Mouse (Mus musculus): ENCODE measurements around the gene Dpp6. TPM values are rescaled to one million over a fixed set of nuclear protein-coding genes. Genes with fewer than 3 reads are reported as not detected.
A peak's percentile ranks its signal among the peaks of the same experiment; 100 is the strongest.

The Dpp6 gene
- polyA plus RNA-seq, 1 experiment from 2014 or later = 5.5 TPM

DNA sequence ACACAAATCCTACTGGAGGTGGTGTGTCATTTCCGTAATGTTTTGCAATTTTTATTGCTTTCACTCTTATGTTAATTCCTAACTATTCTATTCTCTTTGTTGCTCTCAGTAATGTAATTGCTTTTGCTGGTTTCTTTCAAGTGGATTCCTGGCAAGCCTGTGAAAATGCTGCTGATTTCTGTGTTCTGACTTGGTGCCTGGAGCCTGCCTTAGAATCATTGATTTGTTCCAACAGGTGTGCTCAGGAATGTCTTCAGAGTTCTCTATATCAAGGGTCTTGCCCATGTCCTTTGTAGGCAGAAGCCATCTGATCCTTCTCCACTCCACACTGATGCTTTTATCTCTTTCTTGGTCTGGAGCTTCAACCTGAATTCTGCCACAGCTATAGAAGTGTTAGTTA is 526.6 kb downstream of the Dpp6 start:
- Histone ChIP-seq H3K9me3 (ENCODE audit: control insufficient read depth, low read length) (no peaks in the 10 kb centered on the region), H3K4me3 (ENCODE audit: low read depth, low read length) (no peak overlapping the region), H3K4me2 (ENCODE audit: low read depth, low read length) (no peak overlapping the region), H3K27me3 (replicated peaks; ENCODE audit: control insufficient read depth, insufficient read depth, low read length) (no peaks in the 10 kb centered on the region), H3K4me1 (ENCODE audit: control insufficient read depth, insufficient read depth, low read length) (no peaks in the 10 kb centered on the region), H3K27ac (replicated peaks; ENCODE audit: low read depth, low read length) (no peak overlapping the region), H3K9ac (ENCODE audit: low read depth, low read length) (no peak overlapping the region), H3K36me3 (ENCODE audit: control insufficient read depth, insufficient read depth, low read length) (no peaks in the 10 kb centered on the region)
- DNase-seq (ENCODE audit: low spot score) = no peak
- WGBS = 74% methylated on average over 1 of the region's 1 CpGs
- no peak for ATAC-seq (ENCODE audit: low read depth)

DNA sequence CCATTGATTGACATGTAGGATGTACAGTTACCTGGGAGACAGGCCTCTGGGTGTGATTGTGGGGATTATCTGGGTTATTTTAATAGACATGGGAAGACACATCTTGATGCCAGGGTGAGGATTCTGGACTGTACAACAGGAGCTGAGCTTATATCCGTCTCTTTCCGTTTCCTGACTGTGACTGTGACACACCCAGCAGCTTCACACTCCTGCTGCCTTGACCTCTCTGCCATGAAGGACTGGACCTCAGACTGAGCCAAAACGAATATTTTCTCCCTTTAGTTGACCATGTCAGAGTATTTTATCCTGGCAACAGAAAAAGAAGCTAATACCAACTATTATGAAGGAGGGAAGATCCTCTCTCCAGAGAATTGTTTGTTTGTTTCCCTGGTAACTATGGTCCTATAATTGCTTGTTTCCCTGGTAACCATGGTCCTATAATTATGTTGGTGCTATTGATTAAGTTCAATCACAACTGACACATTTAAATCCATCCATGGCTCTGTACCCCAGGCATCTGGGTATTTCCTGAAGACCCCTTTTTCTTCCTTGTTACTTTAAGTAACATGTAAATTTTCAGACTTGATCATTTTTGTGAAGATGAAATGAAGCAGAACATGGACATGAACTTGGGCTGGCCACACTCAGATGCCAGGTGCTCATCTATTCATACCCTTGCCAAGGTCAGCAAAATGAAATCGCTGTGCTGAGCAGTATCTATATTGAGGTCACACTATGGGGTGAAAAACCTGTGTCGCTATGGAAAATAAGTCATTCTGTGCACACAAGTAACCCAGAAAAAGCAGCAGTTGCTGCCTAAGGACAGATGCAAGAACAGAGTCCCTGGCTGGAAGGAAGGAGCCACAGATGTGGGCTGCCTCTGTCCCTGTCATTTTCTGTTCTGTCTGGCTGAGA is 531.4 kb downstream of the Dpp6 start:
- H3K9ac ChIP-seq (ENCODE audit: low read depth, low read length) = no peak overlapping the region
- no peaks in the 10 kb centered on the region for H3K9me3 ChIP-seq (ENCODE audit: control insufficient read depth, low read length)
- H3K27ac ChIP-seq (replicated peaks; ENCODE audit: low read depth, low read length) = no peak overlapping the region
- 70% methylated on average over 5 of the region's 5 CpGs for WGBS
- no peak for DNase-seq (ENCODE audit: low spot score)
- H3K4me2 ChIP-seq (ENCODE audit: low read depth, low read length) = no peak overlapping the region
- H3K4me1 ChIP-seq (ENCODE audit: control insufficient read depth, insufficient read depth, low read length) = no peaks in the 10 kb centered on the region
- no peak for ATAC-seq (ENCODE audit: low read depth)
- H3K27me3 ChIP-seq (replicated peaks; ENCODE audit: control insufficient read depth, insufficient read depth, low read length) = no peaks in the 10 kb centered on the region
- H3K36me3 ChIP-seq (ENCODE audit: control insufficient read depth, insufficient read depth, low read length) = no peaks in the 10 kb centered on the region
- H3K4me3 ChIP-seq (ENCODE audit: low read depth, low read length) = no peak overlapping the region

DNA sequence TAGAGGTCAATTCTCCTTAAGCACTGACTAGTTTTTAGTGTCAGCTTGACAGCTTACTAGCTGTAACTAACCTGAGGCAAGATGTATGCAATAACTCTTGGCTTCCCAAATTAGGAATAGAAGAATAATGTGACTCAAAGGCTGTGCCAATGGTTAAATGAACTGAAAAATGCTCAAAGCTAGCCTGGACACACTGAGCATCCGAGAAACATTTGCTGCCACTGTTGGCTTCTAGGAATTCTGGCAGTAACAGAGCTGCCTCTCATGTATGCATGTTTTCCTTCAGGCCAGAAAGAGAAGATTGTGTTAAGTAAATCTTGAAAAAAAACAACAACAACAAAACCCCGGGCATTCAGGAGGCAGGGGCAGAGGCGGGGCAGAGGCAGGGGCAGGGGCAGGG is 540.6 kb downstream of the Dpp6 start:
- H3K27ac ChIP-seq (replicated peaks; ENCODE audit: low read depth, low read length) = no peak overlapping the region
- ATAC-seq (ENCODE audit: low read depth) = no peak
- no peak for DNase-seq (ENCODE audit: low spot score)
- H3K9ac ChIP-seq (ENCODE audit: low read depth, low read length) = no peak overlapping the region
- no peaks in the 10 kb centered on the region for H3K4me1 ChIP-seq (ENCODE audit: control insufficient read depth, insufficient read depth, low read length)
- no peak overlapping the region for H3K4me3 ChIP-seq (ENCODE audit: low read depth, low read length)
- H3K36me3 ChIP-seq (ENCODE audit: control insufficient read depth, insufficient read depth, low read length) = no peaks in the 10 kb centered on the region
- WGBS = 62% methylated on average over 3 of the region's 3 CpGs
- H3K27me3 ChIP-seq (replicated peaks; ENCODE audit: control insufficient read depth, insufficient read depth, low read length) = no peaks in the 10 kb centered on the region; the same call in 1 of the 2 replicates
- H3K4me2 ChIP-seq (ENCODE audit: low read depth, low read length) = no peak overlapping the region
- H3K9me3 ChIP-seq (ENCODE audit: control insufficient read depth, low read length) = no peaks in the 10 kb centered on the region

DNA sequence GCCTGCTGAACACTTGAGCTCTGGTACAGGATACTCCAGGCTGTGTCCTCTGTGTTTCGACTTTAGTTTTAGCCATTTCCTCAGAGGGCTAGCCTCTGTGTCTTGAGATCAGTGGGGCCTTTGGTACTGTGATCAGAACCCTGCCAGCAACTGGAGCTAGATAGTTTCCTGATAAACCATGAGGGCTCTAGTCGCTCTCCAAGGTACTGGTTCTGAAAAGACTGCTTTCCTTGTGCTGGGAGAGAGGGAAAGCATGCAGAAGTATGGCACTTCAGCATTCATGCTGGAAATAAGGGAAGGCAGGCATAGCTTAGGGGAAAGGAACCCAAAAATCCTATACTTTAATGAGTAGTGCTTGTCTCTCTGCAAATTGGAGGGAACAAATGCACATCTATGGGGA is 548.9 kb downstream of the Dpp6 start:
- Histone ChIP-seq H3K27me3 (replicated peaks; ENCODE audit: control insufficient read depth, insufficient read depth, low read length) (no peaks in the 10 kb centered on the region), H3K9ac (ENCODE audit: low read depth, low read length) (no peak overlapping the region), H3K36me3 (ENCODE audit: control insufficient read depth, insufficient read depth, low read length) (no peaks in the 10 kb centered on the region), H3K4me3 (ENCODE audit: low read depth, low read length) (no peak overlapping the region), H3K4me1 (ENCODE audit: control insufficient read depth, insufficient read depth, low read length) (no peaks in the 10 kb centered on the region), H3K4me2 (ENCODE audit: low read depth, low read length) (no peak overlapping the region), H3K9me3 (ENCODE audit: control insufficient read depth, low read length) (no peaks in the 10 kb centered on the region), H3K27ac (replicated peaks; ENCODE audit: low read depth, low read length) (no peak overlapping the region)
- DNase-seq (ENCODE audit: low spot score) = peak; percentile 28
- WGBS = 64% methylated on average over 2 of the region's 2 CpGs
- no peak for ATAC-seq (ENCODE audit: low read depth)

DNA sequence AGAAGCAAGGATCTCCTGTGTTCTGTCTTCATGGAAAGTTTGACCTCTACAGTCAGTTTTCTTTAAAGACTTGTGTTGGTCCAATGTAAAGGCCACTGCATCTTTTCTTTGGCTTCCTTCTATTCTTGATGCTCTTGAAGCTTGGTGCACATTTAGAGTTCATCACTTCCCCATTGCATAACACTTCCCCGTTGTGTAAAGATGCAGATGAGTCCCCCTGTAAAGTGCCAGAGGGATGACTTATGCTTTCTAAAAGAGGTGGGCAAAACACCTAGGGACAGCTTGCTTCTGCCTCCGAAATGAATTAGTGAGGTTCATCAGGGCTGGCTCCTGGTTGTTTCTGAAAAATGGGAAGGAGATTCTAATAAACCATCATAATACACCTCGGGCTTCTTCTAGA is 553.8 kb downstream of the Dpp6 start:
- Histone ChIP-seq H3K4me2 (ENCODE audit: low read depth, low read length) (no peak overlapping the region), H3K27ac (replicated peaks; ENCODE audit: low read depth, low read length) (no peak overlapping the region), H3K9ac (ENCODE audit: low read depth, low read length) (no peak overlapping the region), H3K9me3 (ENCODE audit: control insufficient read depth, low read length) (no peaks in the 10 kb centered on the region), H3K36me3 (ENCODE audit: control insufficient read depth, insufficient read depth, low read length) (no peaks in the 10 kb centered on the region), H3K4me1 (ENCODE audit: control insufficient read depth, insufficient read depth, low read length) (no peaks in the 10 kb centered on the region), H3K4me3 (ENCODE audit: low read depth, low read length) (no peak overlapping the region), H3K27me3 (replicated peaks; ENCODE audit: control insufficient read depth, insufficient read depth, low read length) (no peaks in the 10 kb centered on the region)
- DNase-seq (ENCODE audit: low spot score) (no peak), ATAC-seq (ENCODE audit: low read depth) (no peak)
- 73% methylated on average over 3 of the region's 3 CpGs for WGBS

DNA sequence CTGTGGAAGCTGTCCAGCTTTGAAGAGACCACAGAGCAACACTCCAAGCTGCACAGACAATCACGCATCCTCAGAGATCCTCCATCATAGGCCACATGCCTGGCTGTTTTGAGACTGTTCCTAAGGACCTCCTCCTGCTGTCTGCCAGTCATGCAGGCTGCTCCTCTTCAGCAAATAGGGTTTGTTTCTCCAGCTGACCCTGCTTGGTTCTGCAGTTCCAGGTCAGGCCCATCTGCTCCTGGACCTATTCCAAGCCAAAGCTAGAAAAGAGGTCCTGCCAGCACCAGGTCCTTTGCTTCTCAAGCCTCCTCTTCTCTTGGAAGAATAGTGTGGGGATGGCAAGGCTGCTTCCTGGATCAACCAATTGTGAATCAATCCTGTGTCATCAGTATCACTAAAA is 556.9 kb downstream of the Dpp6 start:
- no peak for DNase-seq (ENCODE audit: low spot score)
- Histone ChIP-seq H3K27ac (replicated peaks; ENCODE audit: low read depth, low read length) (no peak overlapping the region), H3K4me1 (ENCODE audit: control insufficient read depth, insufficient read depth, low read length) (no peaks in the 10 kb centered on the region), H3K27me3 (replicated peaks; ENCODE audit: control insufficient read depth, insufficient read depth, low read length) (no peaks in the 10 kb centered on the region), H3K36me3 (ENCODE audit: control insufficient read depth, insufficient read depth, low read length) (no peaks in the 10 kb centered on the region), H3K4me2 (ENCODE audit: low read depth, low read length) (no peak overlapping the region), H3K4me3 (ENCODE audit: low read depth, low read length) (no peak overlapping the region), H3K9ac (ENCODE audit: low read depth, low read length) (no peak overlapping the region), H3K9me3 (ENCODE audit: control insufficient read depth, low read length) (no peaks in the 10 kb centered on the region)
- ATAC-seq (ENCODE audit: low read depth) = no peak
- 83% methylated on average over 1 of the region's 1 CpGs for WGBS

DNA sequence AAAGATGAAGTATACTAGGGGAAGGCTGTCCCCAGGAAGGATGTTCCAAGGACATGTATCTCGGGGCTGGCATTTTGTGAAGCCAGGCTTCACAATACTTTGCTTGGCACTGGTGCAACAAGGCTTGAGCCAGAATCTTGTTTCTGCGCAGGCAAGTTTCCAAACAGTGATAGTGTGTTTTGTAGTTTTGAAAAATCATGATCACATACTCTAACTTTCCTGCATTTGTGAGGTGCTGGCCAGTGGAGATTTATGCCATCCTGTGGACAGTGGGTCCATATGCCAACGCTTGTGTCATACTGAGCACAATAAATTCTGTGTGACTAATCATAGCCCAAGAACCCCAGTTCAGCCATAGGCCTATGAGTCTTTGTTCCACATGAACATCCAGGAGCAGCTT is 558.8 kb downstream of the Dpp6 start:
- Histone ChIP-seq H3K9ac (ENCODE audit: low read depth, low read length) (no peak overlapping the region), H3K4me3 (ENCODE audit: low read depth, low read length) (no peak overlapping the region), H3K27ac (replicated peaks; ENCODE audit: low read depth, low read length) (no peak overlapping the region), H3K27me3 (replicated peaks; ENCODE audit: control insufficient read depth, insufficient read depth, low read length) (no peaks in the 10 kb centered on the region), H3K36me3 (ENCODE audit: control insufficient read depth, insufficient read depth, low read length) (no peaks in the 10 kb centered on the region), H3K9me3 (ENCODE audit: control insufficient read depth, low read length) (no peaks in the 10 kb centered on the region), H3K4me2 (ENCODE audit: low read depth, low read length) (no peak overlapping the region), H3K4me1 (ENCODE audit: control insufficient read depth, insufficient read depth, low read length) (no peaks in the 10 kb centered on the region)
- no peak for DNase-seq (ENCODE audit: low spot score)
- ATAC-seq (ENCODE audit: low read depth) = no peak
- WGBS = 90% methylated on average over 3 of the region's 3 CpGs

DNA sequence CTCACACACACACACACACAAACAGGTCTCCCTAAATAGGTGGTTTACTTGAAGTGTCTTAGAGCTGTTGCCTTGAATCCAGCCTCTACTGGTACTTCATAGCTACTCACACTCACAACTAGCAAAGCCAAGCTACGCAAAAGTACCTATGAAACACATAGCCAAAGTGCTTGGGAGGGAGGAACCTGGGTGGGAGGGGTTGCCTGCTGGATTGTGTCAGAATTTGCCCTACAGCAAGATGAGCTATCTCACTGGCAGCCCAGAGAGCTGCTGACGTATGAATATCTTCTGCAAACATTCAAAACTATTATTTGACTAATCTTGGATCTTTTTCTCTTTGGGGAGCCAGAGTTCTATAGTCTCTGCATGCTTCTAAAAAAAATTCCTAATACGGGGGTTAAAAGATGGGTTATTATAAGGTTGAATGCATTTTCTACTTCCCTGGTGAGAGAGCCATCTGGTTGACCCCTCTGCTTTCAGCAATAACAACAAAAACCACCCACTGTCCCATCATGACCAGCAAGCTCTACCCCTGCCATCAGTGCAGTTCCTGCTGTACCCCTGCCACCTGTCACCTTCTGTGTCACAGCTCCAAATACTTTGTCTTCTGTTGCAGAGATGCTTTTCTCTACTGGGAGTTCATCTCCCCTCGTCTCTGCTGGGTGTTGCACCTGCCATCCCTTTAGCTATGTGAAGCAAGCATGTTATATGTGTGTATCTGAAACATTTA is 563.8 kb downstream of the Dpp6 start:
- WGBS = 80% methylated on average over 4 of the region's 4 CpGs
- no peak overlapping the region for H3K4me3 ChIP-seq (ENCODE audit: low read depth, low read length)
- peaks cover 4% of the 10 kb centered on the region; the same call in 1 of the 2 replicates for H3K9me3 ChIP-seq (ENCODE audit: control insufficient read depth, low read length)
- no peak for ATAC-seq (ENCODE audit: low read depth)
- no peak for DNase-seq (ENCODE audit: low spot score)
- no peaks in the 10 kb centered on the region for H3K27me3 ChIP-seq (replicated peaks; ENCODE audit: control insufficient read depth, insufficient read depth, low read length)
- no peaks in the 10 kb centered on the region for H3K4me1 ChIP-seq (ENCODE audit: control insufficient read depth, insufficient read depth, low read length)
- H3K27ac ChIP-seq (replicated peaks; ENCODE audit: low read depth, low read length) = no peak overlapping the region
- H3K4me2 ChIP-seq (ENCODE audit: low read depth, low read length) = no peak overlapping the region
- no peaks in the 10 kb centered on the region for H3K36me3 ChIP-seq (ENCODE audit: control insufficient read depth, insufficient read depth, low read length)
- no peak overlapping the region for H3K9ac ChIP-seq (ENCODE audit: low read depth, low read length)

Measured in embryonic facial prominence, embryonic 14.5 days (tissue).